In the genomic region with DNA sequence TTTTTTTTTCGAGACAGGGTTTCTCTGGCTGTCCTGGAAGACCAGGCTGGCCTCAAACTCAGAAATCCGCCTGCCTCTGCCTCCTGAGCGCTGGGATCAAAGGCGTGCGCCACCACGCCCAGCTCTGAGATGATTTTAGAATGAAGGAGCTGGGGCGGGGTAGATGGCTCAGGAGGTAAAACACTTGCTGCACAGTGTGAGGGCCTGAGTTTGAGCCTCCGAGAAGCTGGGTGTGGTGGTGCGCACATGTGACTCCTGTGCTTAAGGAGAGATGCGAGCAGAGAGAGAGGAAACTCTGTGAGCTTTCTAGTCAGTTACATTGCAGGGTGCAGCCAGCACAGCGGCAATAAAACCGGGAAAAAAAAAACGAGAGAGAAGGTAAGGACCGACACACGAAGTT, we compare ENCODE assay signal across 23 mouse cellular contexts.
"Had no signal": no experiment of that assay in that cellular context is flagged by ENCODE, and none has a peak within 500 bp of the region (broad histone marks: within the 10 kb centered on the region; RNA-seq: fewer than 3 reads in every experiment).

No protein-coding gene starts in this region.

- H3K27me3 ChIP-seq: limb, embryonic 12.5 days; limb, embryonic 15.5 days; neural tube, embryonic 12.5 days; neural tube, embryonic 15.5 days had no signal

- H3K4me3 ChIP-seq: layer of hippocampus, adult 2 months; left cerebral cortex, adult 2 months; limb, embryonic 12.5 days; limb, embryonic 15.5 days; neural tube, embryonic 12.5 days; neural tube, embryonic 15.5 days had no signal

- ATAC-seq: liver, postnatal 0 days; lung, postnatal 0 days had no signal

- DNase-seq: kidney, postnatal 25 days; layer of hippocampus, postnatal 36 days; left cerebral cortex, postnatal 4 days; liver, postnatal 0 days; lung, embryonic 14.5 days; midbrain, embryonic 14.5 days; right cerebral cortex, adult 18-20 months; right cerebral cortex, postnatal 14 days; right cerebral cortex, postnatal 4 days; thymus, adult 2 months; thymus, postnatal 25 days had no signal

- H3K9ac ChIP-seq: limb, embryonic 12.5 days; limb, embryonic 15.5 days; liver, embryonic 14.5 days; liver, postnatal 0 days; lung, embryonic 14.5 days; neural tube, embryonic 12.5 days; neural tube, embryonic 15.5 days had no signal

- H3K27ac ChIP-seq: kidney, postnatal 0 days; layer of hippocampus, adult 2 months; left cerebral cortex, adult 2 months; limb, embryonic 12.5 days; limb, embryonic 15.5 days; liver, embryonic 14.5 days; neural tube, embryonic 12.5 days; neural tube, embryonic 15.5 days; stomach, postnatal 0 days had no signal

- H3K4me2 ChIP-seq: limb, embryonic 12.5 days; limb, embryonic 15.5 days; liver, embryonic 11.5 days; lung, embryonic 14.5 days; midbrain, embryonic 11.5 days; neural tube, embryonic 12.5 days; neural tube, embryonic 15.5 days had no signal

- H3K9me3 ChIP-seq: limb, embryonic 12.5 days; limb, embryonic 15.5 days; neural tube, embryonic 12.5 days; neural tube, embryonic 15.5 days had no signal
